Mouse (Mus musculus) heart, adult 11 months (tissue): ENCODE results near the gene Ildr1.

Experiments used
- DNase-seq: peaks from one replicate; pipeline ENCODE4 v3.0.0; 2022

The Ildr1 gene

DNA sequence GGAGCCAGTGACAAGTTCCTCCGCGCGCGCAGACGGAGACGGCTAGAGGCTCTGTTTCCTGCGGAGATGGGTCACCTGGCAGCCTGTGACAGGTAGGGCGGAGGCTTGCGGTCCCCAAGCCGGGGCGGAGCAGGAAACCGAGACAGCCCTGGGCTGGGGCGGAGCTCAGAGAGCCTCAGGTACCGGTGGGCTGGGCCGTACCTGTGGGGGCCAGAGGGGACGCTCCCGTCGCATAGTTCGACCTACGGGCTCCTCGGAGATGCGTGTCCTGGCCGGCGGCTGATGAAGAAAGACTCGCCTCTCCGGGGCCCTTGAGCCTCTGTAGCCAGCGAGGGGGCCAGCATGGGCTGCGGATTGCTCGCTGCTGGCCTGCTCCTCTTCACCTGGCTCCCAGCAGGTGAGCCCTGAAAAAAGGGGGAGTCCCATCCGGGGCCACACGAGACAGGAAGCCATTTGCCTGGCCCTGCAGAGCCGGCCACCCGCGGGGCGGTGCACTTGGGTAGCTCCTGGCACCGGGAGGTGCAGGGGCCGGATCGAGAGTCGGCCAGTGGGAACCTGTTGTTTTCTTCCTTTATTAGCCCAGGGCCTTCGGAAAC is at the start of gene Ildr1:
TSS of gene Ildr1 (plus strand) at position 161 of the 596 bp plus-strand sequence.
- DNase-seq = no peak

DNA sequence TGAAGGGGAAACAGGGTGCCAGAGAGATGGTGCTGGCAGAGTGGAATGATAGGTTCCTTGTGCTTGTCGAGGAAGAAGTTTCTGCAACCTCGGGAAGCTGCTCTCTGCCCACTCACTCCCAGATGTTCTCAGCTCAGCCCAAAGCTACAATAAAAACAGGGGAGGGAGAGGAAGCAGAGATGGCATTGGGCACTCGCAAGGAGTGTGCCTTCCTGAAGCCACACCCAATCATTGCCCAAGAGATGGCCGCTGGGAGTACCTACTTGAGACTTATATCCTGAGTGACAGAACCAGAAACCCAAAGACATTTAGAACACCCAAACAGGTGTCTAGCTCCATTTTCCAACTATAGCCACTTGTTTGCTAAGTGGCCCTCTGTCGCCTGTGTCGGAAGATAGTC is 48.7 kb upstream of the Ildr1 start:
- DNase-seq = peak; percentile 89

DNA sequence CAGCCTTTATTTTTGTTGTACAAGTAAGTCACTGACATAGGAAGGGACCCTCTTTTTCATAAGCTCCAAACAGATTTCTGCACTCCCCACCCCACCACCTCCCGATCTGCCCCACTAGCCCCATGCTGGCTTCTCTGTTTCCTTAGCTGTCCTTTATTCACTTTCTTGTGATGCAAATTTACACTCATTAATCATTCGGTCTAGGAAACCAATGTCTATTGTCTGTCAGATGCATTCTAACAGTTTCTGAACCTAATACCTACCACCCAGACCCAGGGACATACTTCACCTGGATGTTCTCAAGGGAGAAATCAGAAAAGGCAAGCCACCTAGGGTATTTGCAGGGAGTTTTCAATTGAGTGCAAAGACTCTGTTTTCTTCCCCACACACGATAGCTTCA is 44.5 kb upstream of the Ildr1 start:
- DNase-seq = peak; percentile 25

DNA sequence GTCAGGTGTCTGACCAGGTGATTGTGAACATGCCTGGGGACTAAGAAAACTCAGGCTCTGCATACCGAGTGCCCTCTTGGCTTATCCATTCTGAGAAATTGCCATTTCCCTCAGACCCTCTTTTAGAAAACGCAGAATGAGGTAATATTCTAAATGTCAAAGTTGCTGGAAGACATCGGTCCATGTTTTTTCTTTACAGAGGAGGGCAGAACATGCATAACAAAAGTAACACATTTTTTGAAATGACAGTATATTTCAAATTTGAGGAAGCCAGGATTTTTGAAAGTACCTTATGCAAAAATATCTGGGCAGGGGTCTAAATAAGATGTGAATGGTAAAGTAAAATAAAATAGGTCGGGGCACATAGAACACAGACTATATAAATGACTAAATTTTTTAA is 43.3 kb upstream of the Ildr1 start:
- DNase-seq = no peak

DNA sequence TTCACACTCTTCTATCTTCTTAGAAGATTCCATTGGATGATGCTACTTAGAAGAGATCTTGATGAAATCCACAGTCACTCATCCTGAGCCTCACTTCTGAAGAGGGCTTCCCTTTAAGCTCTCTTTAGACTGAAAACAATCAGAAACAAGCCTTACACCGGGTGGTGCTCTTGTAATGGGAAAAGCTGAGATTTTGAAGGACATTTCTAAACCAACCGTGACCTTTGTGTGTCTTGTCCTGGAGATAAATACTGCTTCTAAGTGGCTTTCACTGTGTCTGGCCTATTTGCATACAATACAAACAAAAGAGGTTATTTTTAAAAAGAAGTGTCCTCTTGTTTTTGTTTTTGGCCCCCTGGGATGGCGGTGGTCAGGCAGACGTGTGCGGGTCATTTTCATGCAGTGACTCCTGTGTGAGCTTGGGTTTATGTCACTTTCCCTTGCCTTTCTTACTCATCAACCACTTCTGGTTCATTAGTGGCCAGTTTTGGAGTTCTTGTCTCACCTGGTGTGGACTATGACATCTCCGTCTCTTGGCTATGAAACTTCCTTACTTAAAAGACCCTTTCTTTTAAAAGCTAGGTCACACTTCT is 42.5 kb upstream of the Ildr1 start:
- peak; percentile 34 for DNase-seq

DNA sequence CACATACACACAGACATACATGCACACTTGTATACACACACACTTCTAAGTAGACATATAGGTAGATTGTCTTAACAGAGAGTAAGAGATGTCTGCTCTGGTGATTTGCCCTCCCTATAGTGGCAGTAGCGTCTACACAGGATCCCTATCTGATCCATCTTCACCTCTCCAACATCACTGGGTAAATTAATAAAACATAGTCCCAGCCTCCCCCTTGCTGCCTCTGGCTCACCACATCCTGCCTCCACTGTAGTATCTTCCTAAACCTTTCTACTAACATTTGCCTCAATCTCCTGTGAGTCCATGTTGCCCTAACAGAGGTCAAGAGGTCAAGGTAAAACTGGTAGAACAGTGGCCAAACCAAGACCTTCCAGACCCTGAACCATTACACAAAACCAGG is 38.6 kb upstream of the Ildr1 start:
- DNase-seq = peak; percentile 19

DNA sequence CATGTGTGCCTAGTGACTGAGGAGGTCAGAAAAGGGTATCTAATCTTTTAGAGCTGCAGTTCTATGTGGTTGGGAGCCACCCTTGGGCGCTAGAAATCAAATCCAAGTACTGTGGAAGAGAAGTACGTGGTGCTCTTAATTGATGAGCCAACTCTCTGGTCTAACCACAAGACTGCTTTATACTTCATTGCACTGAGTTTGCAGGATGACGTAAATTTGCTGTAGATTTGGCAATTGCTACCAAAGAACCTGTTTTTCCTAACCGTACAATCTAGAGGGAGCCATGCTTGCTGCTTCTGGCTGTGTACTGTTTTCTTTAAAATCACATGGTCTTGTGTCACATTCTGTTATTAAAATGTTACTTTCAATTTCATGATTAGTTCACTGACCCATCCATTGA is 37.9 kb upstream of the Ildr1 start:
- DNase-seq = peak; percentile 25

DNA sequence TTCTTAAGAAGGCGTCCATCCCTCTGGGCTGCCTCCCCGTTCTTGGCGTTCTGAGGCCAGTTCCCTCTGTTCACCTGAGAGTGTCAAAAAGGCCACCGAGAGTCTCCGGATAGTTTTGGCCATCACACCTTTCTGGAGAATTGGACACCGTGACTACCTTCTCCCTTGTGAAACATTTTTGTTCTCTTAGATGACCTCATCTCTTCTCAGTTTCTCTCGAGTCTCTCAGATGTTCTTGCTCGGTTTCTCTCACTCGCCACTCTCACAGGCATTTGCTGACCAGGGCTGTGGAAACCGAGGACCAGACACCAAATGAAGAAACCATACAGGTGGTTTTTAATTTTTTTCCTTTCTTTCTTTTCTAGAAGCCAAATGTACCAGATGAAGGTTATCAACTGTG is 32.4 kb upstream of the Ildr1 start:
- DNase-seq = peak; percentile 74

DNA sequence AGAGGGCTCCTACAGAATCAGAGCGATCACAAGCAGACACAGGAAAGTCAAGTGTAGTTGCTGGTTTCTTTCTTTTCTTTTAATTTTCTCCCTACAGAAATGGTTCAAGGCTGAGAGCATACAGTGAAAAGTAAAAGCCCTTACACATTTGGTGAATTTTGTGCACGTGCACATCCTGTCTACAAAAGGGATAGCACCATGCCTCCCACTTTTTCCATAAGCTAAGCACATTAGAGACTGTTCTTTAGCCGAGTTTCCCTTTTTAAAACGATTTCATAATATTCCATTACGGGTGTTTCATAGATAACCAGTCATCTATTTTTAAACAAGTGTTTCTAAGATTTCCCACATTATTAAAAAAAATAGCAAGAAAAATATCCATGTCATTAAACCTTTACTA is 30.3 kb upstream of the Ildr1 start:
- DNase-seq = peak; percentile 68

DNA sequence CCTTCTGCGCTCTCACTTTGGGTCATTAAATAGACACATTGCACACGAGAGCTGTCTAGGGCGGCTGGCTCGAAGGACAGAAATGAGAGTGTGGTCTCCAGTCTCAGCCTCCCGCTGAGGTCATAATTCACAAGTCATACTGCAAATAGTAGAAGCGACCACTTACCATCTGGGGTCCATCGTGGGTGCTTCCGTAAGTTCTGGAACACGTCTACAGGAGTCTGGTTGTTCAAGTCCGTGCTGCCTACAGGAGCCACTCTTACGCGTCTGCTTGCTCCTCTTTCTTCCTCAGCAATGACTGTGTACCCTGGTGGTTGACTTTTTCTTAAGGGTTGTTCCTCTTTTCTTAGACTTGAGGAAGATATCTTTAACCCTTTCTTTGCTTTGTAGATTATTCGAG is 28.0 kb upstream of the Ildr1 start, which contains the start of gene Cd86:
TSS of gene Cd86 (minus strand) at position 300 of the 400 bp plus-strand sequence.
- DNase-seq = peak; percentile 92

DNA sequence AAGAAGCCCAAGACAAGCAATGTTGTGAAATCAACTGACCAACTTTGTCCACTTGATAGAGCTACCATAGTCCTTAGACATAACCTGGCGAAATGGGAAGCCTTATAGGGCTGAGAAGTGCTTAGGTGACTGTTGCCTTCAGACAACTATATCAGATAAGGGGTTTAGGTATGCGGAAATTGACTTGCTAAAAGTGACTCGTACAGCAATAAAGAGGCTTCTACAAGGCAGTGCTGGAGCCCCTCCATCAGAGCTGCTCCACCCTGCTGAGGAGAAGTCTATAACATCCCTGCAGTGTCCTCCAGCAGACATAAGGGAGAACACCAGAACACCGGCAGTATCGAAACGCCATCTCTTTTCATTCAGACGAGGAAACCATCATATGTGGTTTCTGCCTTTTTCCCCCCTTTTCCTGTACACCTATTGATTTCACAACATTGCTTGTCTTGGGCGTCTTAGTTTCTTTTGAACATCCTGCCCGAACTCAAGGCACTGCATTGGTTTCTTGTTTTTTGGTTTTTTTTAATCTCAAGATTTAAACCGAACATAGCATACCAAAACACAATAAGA is 27.2 kb upstream of the Ildr1 start:
- DNase-seq = peak; percentile 65

DNA sequence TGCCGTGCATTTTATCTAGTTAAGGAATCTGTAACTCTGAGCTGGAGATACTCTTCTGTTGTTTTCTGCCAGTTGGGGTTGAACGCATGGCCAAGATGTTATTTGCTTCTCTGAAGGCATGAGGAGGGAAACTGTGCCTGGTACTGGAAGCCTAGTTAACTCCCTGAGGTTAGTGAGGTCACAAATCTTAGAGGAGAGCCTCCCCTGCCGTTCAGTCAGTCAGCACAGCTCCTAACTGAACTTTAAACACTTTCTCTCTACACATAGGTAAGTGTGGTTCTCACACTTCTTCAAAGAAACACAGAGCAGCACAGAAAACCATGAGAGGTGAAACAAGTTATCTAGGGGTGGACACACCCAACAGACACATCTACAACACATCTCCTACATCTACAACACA is 23.2 kb upstream of the Ildr1 start:
- peak; percentile 55 for DNase-seq

DNA sequence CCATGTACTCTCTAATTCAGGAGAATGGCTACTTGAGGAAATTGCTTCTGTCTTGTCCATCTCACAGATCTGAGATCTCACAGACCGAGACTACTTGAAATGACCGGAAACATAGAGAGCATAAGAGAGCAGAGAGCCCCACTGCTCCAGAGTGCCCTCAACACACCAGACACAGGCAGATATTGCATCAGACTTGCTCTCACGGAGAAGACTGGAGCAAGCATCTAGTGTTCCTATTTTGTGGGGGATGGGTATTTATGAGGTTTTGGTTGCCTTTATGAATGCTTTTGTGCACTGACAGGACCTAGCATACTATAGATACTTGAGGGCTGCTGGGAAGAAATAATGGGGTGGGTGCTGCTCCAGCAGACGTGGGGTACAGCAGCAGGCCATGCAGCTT is 20.6 kb upstream of the Ildr1 start:
- peak; percentile 51 for DNase-seq

DNA sequence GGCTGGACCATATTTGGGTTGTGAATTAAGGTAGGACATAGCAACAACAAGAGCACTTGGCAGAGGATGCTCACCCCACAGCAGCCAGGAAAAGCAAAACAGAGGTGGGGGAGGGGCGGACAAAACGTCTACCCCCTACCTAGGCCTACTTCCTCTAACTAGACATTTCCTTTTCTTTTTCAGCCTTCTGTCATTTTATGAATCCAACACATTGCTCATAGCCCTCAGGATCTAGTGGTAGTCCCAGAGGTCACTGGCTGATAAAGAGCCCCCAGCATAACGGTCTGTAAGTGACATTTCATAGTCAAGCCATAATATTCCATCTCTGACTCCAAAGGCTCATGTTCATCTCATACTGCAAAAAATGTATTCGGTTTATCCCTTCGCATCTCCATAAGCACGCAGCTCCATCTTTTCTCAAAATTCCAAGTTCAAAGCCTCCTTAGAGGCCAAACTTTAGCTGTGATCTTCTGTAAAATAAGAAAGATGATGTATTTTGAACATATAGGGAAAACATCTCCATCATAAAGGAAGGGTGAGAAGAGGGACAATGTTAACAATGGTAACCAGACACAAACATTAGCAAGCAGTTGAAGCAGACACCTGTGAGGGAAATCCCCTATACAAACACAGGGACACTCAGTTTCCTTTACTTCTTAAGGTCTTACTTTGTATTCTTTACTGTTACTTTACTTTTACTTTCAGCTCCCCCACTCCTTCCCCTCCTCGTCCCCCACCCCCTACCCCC is 19.1 kb upstream of the Ildr1 start:
- DNase-seq = peak; percentile 56

DNA sequence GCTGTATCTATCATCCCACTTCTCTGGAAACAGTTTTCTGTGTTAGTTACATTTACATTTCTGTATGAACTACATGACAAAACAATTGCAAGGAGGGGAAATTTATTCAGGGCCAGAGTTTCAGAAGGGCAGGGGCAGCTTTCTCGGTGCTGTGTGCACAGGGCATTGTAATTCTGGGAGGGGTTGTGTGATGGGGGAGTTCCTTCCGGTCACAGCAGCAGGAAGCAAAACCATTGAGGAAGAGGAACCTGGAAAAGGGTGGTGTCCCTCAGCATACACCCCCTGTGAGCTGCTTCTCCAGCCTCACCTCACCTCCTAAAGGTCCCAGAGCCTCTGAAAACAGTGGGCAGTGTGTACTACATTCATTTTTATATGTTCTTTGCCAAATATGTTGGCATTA is 18.5 kb upstream of the Ildr1 start:
- DNase-seq = peak; percentile 78

DNA sequence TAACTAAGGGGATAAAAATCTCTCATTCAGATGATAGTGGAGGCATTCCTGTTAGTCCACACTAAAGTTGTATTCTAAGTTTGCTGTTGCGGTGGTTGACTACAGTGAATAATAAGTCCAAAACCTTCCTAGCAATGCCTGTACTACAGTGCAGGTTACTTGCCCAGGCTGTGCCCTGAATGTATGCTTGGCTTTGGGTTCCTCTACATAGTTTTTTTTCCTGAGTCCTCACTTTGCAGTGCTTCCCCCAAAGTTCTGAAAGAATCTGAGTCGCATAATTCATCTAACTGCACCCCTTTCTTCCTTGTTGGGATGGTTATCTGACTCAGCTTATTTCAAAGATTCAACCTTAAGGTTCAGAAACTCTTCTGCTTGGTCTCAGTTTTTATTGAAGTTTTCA is 17.9 kb upstream of the Ildr1 start:
- DNase-seq = peak; percentile 11

DNA sequence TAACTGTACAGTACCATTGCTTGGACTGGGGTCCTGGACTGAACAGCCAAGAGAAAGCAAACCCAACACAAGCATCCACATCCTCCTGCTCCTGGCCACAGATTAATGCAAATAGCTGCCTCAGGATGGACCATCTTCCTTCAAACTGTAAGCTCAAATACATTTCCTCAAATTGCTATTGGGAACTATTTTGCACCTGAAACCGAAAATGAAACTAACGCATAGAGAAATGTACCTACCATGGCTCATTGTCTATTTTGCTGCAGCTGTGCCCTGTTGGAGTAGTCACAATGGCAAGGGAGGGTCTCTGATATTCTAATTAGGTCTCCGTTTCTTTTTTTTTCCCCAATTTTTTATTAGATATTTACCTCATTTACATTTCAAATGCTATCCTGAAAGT is 11.9 kb upstream of the Ildr1 start:
- no peak for DNase-seq

DNA sequence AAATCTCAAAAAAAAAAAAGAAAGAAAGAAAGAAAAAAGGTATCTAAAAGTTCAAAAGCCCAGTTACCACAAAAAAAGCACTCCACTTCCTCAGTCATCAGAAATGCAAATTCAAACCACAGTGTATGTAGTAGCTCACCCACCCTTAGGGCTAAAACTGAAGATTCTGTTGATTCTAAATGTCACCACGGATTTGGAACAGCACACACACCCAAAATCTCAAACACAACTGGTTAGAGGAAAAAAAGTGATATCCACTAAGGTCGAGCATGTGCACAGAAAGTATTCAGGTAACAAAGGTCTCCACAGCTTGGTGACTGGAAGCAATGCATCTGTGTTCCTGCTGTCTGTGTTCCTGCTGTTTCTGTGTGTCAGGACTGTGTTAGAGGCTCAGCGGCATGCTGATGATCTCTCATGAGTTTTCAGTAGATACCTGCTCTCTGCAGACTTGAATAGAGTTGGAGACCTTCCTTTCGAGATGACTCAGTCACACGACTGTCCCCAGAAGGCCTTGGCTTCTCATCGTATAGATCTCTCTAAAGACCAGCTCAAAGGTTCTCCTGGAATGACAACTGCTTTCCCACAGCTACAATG is 9.4 kb upstream of the Ildr1 start:
- peak; percentile 24 for DNase-seq

DNA sequence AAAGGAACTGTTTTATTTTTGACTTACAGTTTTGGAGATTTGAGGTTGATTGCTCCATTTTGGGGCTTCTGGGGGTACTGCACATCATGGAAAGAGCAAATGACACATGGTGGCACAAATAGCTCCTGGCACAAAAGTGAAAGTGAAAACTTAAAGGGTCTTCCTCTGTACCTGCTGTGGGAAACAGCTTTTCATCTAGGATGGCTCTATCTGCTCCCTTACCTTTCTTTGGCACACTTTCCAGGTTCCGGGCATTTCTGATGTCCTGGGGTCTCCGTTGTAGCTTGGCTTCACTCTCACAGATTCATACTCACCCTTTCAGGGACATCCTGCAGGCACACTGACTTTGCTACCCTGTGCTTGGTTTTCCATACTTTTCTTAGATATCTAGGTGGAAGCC is 5.7 kb upstream of the Ildr1 start:
- peak; percentile 76 for DNase-seq

DNA sequence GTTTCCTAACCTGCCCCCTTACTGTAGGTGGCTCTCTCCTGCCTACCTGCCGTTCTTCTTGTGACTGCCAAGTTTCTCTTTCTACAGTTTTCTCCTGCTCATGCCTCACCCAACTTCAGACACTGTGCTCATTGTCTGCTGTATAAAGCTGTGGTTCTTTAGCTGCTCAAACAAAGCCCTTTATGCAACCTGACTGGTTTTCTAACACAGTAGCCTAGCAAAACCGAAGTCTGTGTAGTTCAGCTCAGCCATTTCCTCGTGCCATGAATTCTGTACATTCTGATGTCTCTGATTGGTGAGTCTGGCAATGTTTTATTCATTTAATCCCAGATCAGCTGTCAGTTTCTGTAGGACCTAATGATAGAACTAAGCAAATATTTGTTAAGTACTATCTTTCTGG is 2.3 kb upstream of the Ildr1 start:
- DNase-seq = peak; percentile 5

DNA sequence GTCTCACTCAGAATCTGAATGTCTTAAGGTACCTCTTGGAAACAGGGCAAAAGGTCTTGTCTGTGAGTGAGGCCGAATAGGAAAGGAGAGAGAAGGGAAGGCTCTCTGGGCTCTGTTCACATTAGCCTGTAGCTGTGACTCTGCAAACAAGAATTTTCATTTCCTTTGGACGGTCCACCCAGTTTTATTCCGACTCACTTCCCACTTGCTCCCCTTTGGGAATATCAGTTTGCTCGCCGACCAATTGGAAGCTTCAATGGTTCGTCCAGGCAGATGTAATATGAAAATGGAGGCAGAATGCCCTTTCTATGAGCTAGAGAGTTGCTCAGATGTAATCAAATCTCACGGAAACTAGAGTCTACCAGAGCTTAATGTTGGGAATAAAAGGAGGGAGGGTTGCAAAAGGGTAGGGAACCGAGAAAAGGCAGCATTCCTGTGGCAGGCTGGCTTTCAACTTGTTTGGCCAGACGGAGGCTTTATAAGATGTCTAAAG is 1.1 kb downstream of the Ildr1 start:
- peak; percentile 34 for DNase-seq

DNA sequence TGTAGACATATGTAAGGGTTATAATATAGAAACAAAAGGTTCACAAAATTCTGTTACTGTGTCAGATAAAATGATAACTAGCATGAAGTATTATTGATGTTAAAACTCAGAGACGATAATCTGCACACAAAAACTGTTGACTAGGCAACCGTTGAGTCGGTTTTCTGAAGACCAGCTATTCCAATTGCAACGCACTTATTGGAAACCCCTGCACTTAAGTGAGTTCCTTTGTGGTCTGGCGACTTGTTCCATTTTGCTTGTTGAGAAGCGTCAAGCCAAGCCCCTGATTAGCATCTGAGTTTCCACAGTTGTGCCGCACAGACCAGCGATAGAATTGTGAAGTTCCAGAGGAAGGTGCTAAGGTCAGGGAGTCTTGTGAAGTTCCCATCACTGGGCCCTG is 3.6 kb downstream of the Ildr1 start:
- DNase-seq = peak; percentile 69

DNA sequence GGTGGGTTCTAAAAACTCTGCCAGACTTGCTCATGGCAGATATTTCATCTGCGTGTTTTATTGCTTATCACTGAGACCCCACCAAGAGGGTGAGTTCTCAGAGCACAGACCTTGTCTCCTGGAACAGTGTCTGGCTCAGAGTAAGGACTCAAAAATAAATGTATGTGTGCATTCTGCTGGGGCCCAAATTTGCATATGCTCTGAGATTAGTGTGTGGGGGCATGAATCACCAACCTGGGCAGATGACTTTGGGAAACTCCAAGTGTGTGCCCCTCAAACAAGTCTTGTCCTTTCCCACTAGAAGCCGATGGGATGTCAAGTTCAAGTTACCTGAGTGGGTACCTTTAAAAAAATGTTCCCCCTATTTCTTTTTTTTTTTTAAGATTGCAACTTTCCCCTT is 6.7 kb downstream of the Ildr1 start:
- DNase-seq = no peak
